Mouse (Mus musculus): ENCODE results near the gene Olfr411. TPM values are rescaled to one million over a fixed set of nuclear protein-coding genes. Genes with fewer than 3 reads are reported as not detected.

Olfr411 gene
- not detected in 2 replicates for polyA plus RNA-seq (2011; ENCODE audit: insufficient read length, low read depth, missing spikeins)

GRCm38 (mm10) chr11:74352550-74352949 is at the start of gene Olfr411:
Gene Olfr411 (minus strand): TSS chr11:74352650.
- H3K27ac ChIP-seq (ENCODE audit: insufficient read depth, low read length): no peak within 1 kb of the TSS
- TF ChIP-seq CTCF (IDR thresholded peaks at IDR 0.05; ENCODE audit: borderline replicate concordance, insufficient read depth, low read length) (no peak), POLR2A (IDR thresholded peaks at IDR 0.05; ENCODE audit: low read depth, low read length) (no peak)
- H3K4me1 ChIP-seq (ENCODE audit: control insufficient read depth, insufficient read depth, low read length): no peaks in the 10 kb centered on the region
- no peak within 1 kb of the TSS for H3K4me3 ChIP-seq (ENCODE audit: insufficient read depth, low read length)

- Histone ChIP-seq H3K4me3 (ENCODE audit: insufficient read depth, low read length) (no peak overlapping the region), H3K4me1 (ENCODE audit: control insufficient read depth, insufficient read depth, low read length) (no peaks in the 10 kb centered on the region), H3K27ac (ENCODE audit: insufficient read depth, low read length) (no peak overlapping the region)
- TF ChIP-seq POLR2A (IDR thresholded peaks at IDR 0.05; ENCODE audit: low read depth, low read length) (no peak), CTCF (IDR thresholded peaks at IDR 0.05; ENCODE audit: borderline replicate concordance, insufficient read depth, low read length) (peak; percentile 33; the same call in 1 of the 2 replicates)
Observed at GRCm38 (mm10) chr11:74402126-74402525, 49.7 kb upstream of the Olfr411 start.

- Histone ChIP-seq H3K4me3 (ENCODE audit: insufficient read depth, low read length) (no peak overlapping the region), H3K4me1 (ENCODE audit: control insufficient read depth, insufficient read depth, low read length) (no peaks in the 10 kb centered on the region), H3K27ac (ENCODE audit: insufficient read depth, low read length) (no peak overlapping the region)
- TF ChIP-seq POLR2A (IDR thresholded peaks at IDR 0.05; ENCODE audit: low read depth, low read length) (no peak), CTCF (IDR thresholded peaks at IDR 0.05; ENCODE audit: borderline replicate concordance, insufficient read depth, low read length) (no peak)
Observed at GRCm38 (mm10) chr11:74395583-74395982, 43.1 kb upstream of the Olfr411 start.

- Histone ChIP-seq H3K27ac (ENCODE audit: insufficient read depth, low read length) (no peak overlapping the region), H3K4me3 (ENCODE audit: insufficient read depth, low read length) (no peak overlapping the region), H3K4me1 (ENCODE audit: control insufficient read depth, insufficient read depth, low read length) (no peaks in the 10 kb centered on the region)
- TF ChIP-seq POLR2A (IDR thresholded peaks at IDR 0.05; ENCODE audit: low read depth, low read length): no peak
- no peak for TF ChIP-seq CTCF (IDR thresholded peaks at IDR 0.05; ENCODE audit: borderline replicate concordance, insufficient read depth, low read length)
Observed at GRCm38 (mm10) chr11:74393489-74393888, 41.0 kb upstream of the Olfr411 start.

- H3K4me1 ChIP-seq (ENCODE audit: control insufficient read depth, insufficient read depth, low read length): no peaks in the 10 kb centered on the region
- TF ChIP-seq CTCF (IDR thresholded peaks at IDR 0.05; ENCODE audit: borderline replicate concordance, insufficient read depth, low read length) (no peak), POLR2A (IDR thresholded peaks at IDR 0.05; ENCODE audit: low read depth, low read length) (no peak)
Observed at GRCm38 (mm10) chr11:74392903-74393302, 40.5 kb upstream of the Olfr411 start.

GRCm38 (mm10) chr11:74391899-74392298 is 39.4 kb upstream of the Olfr411 start:
- no peak overlapping the region for H3K4me3 ChIP-seq (ENCODE audit: insufficient read depth, low read length)
- TF ChIP-seq CTCF (IDR thresholded peaks at IDR 0.05; ENCODE audit: borderline replicate concordance, insufficient read depth, low read length) (no peak), POLR2A (IDR thresholded peaks at IDR 0.05; ENCODE audit: low read depth, low read length) (no peak)
- no peak overlapping the region for H3K27ac ChIP-seq (ENCODE audit: insufficient read depth, low read length)
- no peaks in the 10 kb centered on the region for H3K4me1 ChIP-seq (ENCODE audit: control insufficient read depth, insufficient read depth, low read length)

More at GRCm38 (mm10) chr11:74392903-74393302, 40.5 kb upstream of the Olfr411 start:
- Histone ChIP-seq H3K4me3 (ENCODE audit: insufficient read depth, low read length) (no peak overlapping the region), H3K27ac (ENCODE audit: insufficient read depth, low read length) (no peak overlapping the region)

GRCm38 (mm10) chr11:74387203-74387602 is 34.8 kb upstream of the Olfr411 start:
- TF ChIP-seq CTCF (IDR thresholded peaks at IDR 0.05; ENCODE audit: borderline replicate concordance, insufficient read depth, low read length) (no peak), POLR2A (IDR thresholded peaks at IDR 0.05; ENCODE audit: low read depth, low read length) (no peak)
- no peaks in the 10 kb centered on the region for H3K4me1 ChIP-seq (ENCODE audit: control insufficient read depth, insufficient read depth, low read length)
- H3K27ac ChIP-seq (ENCODE audit: insufficient read depth, low read length): no peak overlapping the region
- H3K4me3 ChIP-seq (ENCODE audit: insufficient read depth, low read length): no peak overlapping the region

- no peak overlapping the region for H3K27ac ChIP-seq (ENCODE audit: insufficient read depth, low read length)
- no peak overlapping the region for H3K4me3 ChIP-seq (ENCODE audit: insufficient read depth, low read length)
- no peaks in the 10 kb centered on the region for H3K4me1 ChIP-seq (ENCODE audit: control insufficient read depth, insufficient read depth, low read length)
- TF ChIP-seq POLR2A (IDR thresholded peaks at IDR 0.05; ENCODE audit: low read depth, low read length) (no peak), CTCF (IDR thresholded peaks at IDR 0.05; ENCODE audit: borderline replicate concordance, insufficient read depth, low read length) (no peak)
Observed at GRCm38 (mm10) chr11:74385674-74386073, 33.2 kb upstream of the Olfr411 start.

GRCm38 (mm10) chr11:74379166-74379873 is 26.9 kb upstream of the Olfr411 start:
- TF ChIP-seq POLR2A (IDR thresholded peaks at IDR 0.05; ENCODE audit: low read depth, low read length) (no peak), CTCF (IDR thresholded peaks at IDR 0.05; ENCODE audit: borderline replicate concordance, insufficient read depth, low read length) (no peak)
- H3K4me1 ChIP-seq (ENCODE audit: control insufficient read depth, insufficient read depth, low read length): no peaks in the 10 kb centered on the region
- H3K4me3 ChIP-seq (ENCODE audit: insufficient read depth, low read length): no peak overlapping the region
- no peak overlapping the region for H3K27ac ChIP-seq (ENCODE audit: insufficient read depth, low read length)

GRCm38 (mm10) chr11:74376847-74377246 is 24.4 kb upstream of the Olfr411 start:
- Histone ChIP-seq H3K4me1 (ENCODE audit: control insufficient read depth, insufficient read depth, low read length) (no peaks in the 10 kb centered on the region), H3K27ac (ENCODE audit: insufficient read depth, low read length) (no peak overlapping the region), H3K4me3 (ENCODE audit: insufficient read depth, low read length) (no peak overlapping the region)
- TF ChIP-seq POLR2A (IDR thresholded peaks at IDR 0.05; ENCODE audit: low read depth, low read length): no peak
- TF ChIP-seq CTCF (IDR thresholded peaks at IDR 0.05; ENCODE audit: borderline replicate concordance, insufficient read depth, low read length): peak; percentile 61; the same call in 1 of the 2 replicates
